Mouse (Mus musculus) lung, embryonic 15.5 days (tissue): ENCODE results near the gene Prkg1. TPM values are rescaled to one million over a fixed set of nuclear protein-coding genes. Genes with fewer than 3 reads are reported as not detected.

Experiments used
- ATAC-seq: fragments of 200-750 bp; cut with Nextera tagmentation; 2 replicates; pipeline ENCODE4 v1.8.0; 2017; ENCODE audit warnings: moderate number of reproducible peaks, borderline replicate concordance; ENCODE audit not compliant: low FRiP score, low TSS enrichment; ENCODE audit errors: extremely low read depth
- H3K27ac ChIP-seq: fragments of 300-500 bp; sonication (generic); 2 replicates; pipeline ENCODE4 v1.5.1; 2015; ENCODE audit warnings: moderate library complexity, mild to moderate bottlenecking, inconsistent platforms
- H3K27me3 ChIP-seq: fragments of 300-500 bp; sonication (generic); 2 replicates; pipeline ENCODE4 v1.6.1; 2015; ENCODE audit warnings: inconsistent platforms
- H3K36me3 ChIP-seq: fragments of 300-500 bp; sonication (generic); 2 replicates; pipeline ENCODE4 v1.6.1; 2015; ENCODE audit warnings: inconsistent platforms
- H3K4me1 ChIP-seq: fragments of 300-500 bp; sonication (generic); 2 replicates; pipeline ENCODE4 v1.6.1; 2015; ENCODE audit warnings: inconsistent platforms
- H3K4me2 ChIP-seq: fragments of 300-500 bp; sonication (generic); 2 replicates; pipeline ENCODE4 v1.6.1; 2015; ENCODE audit warnings: inconsistent platforms, mild to moderate bottlenecking, moderate library complexity
- H3K4me3 ChIP-seq: fragments of 300-500 bp; sonication (generic); 2 replicates; pipeline ENCODE4 v1.5.1; 2015; ENCODE audit warnings: mild to moderate bottlenecking, inconsistent platforms
- H3K9ac ChIP-seq: fragments of 300-500 bp; sonication (generic); 2 replicates; pipeline ENCODE4 v1.6.1; 2015; ENCODE audit warnings: inconsistent platforms
- H3K9me3 ChIP-seq: fragments of 300-500 bp; sonication (generic); 2 replicates; pipeline ENCODE4 v1.6.1; 2016; ENCODE audit warnings: inconsistent platforms
- WGBS: fragments of 180-500 bp; shearing (Covaris S2); methylation state at CpG from one replicate; pipeline ENCODE4 v1.1.7; 2015; 5-methylcytosine and 5-hydroxymethylcytosine counted together
- polyA plus RNA-seq: library from polyadenylated mRNA; unstranded; fragments of >200 nt; fragmentation: Nextera tagmentation; extraction: Ambion mirVana; gene quantifications from 2 replicates; pipeline ENCODE4 v1.2.1, GENCODE M21; 2015

Prkg1 gene
- polyA plus RNA-seq, 1 experiment from 2014 or later = 6.5 TPM

DNA sequence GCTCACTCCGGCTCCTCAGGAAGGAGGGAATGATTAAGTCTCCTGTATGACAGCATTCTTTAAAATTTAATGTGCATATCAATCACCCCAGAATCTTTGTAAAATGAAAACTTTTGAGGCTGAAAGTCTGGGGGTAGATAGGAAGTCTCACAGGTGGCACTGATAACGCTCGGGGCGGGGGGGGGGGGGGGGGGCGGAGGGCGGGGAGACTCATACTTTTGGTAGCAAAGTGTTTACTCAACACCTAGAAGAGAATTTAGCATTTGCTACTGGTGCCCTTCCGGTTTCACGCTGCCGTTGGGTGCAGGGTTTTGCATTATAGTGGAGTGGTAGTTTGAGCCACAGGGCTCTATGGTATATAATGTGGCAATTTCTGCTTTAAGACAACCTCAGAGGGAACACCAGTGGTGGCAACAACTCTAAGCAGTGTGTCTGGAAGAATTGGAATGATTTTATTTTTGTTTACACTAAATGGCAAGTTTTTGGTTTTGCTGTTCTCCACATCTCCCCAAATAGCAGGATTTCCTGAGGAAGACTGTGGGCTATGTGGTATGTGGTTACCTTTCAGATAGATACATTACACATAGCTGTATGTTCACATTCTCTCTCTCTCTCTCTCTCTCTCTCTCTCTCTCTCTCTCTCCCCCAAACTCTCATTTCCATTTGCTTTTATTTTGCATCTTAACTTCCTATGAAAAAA, 427.5 kb downstream of the Prkg1 start:
- no peaks in the 10 kb centered on the region; the same call in 1 of the 2 replicates for H3K4me1 ChIP-seq
- WGBS = 42% methylated on average over 7 of the region's 9 CpGs
- no peak for ATAC-seq

DNA sequence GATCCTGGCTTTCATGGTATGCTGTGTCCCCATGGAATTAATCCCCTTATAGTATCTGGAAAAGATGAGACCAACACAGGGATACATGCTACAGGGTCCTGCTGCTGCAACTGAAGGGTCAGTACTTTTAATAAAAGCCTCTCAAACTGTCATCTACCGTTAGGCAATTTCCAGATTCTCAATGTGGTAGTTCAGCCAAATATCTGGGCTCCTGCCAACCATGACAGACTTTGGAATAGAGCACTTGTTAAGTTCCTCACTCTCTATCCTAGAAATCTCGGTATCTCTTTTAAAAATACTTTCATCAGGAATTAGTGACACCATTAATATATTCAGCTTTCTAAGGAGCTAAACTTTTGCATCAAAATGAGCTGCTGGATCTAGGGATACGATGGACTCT, 428.5 kb downstream of the Prkg1 start:
- H3K27me3 ChIP-seq = no peaks in the 10 kb centered on the region
- H3K36me3 ChIP-seq = no peaks in the 10 kb centered on the region
- WGBS = 61% methylated on average over 3 of the region's 3 CpGs
- H3K4me3 ChIP-seq = no peak overlapping the region
- no peak overlapping the region for H3K9ac ChIP-seq
- H3K9me3 ChIP-seq = no peaks in the 10 kb centered on the region
- no peak overlapping the region for H3K27ac ChIP-seq
- ATAC-seq = no peak
- H3K4me1 ChIP-seq = no peaks in the 10 kb centered on the region; the same call in 1 of the 2 replicates
- no peak overlapping the region for H3K4me2 ChIP-seq

More for the DNA sequence above, 427.5 kb downstream of the Prkg1 start:
- no peak overlapping the region for H3K9ac ChIP-seq
- H3K27me3 ChIP-seq = no peaks in the 10 kb centered on the region
- no peaks in the 10 kb centered on the region for H3K36me3 ChIP-seq
- no peaks in the 10 kb centered on the region for H3K9me3 ChIP-seq
- H3K4me2 ChIP-seq = no peak overlapping the region
- no peak overlapping the region for H3K27ac ChIP-seq
- H3K4me3 ChIP-seq = no peak overlapping the region

DNA sequence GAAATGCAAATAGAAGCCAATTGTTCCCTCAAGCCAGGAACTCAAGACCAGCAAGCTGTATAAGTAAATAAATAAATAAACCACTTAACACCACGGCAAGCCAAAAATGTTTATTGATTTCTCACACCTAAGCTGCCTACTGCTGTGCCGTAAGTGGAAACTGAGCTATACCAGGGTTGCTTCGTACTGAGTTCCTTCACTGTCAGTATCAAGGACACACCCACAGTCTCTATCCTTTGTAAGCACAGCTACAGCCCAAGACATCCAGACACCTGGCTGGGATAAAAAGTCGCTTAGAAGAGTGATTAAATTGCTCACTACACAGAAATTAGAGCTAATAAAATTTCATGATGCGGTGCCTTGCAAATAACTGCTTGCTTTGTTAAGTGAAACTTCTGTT, 434.9 kb downstream of the Prkg1 start:
- WGBS = 47% methylated on average over 5 of the region's 5 CpGs
- Histone ChIP-seq H3K4me1 (no peaks in the 10 kb centered on the region), H3K4me2 (no peak overlapping the region), H3K27me3 (no peaks in the 10 kb centered on the region), H3K9me3 (no peaks in the 10 kb centered on the region), H3K27ac (no peak overlapping the region), H3K9ac (no peak overlapping the region), H3K36me3 (no peaks in the 10 kb centered on the region), H3K4me3 (no peak overlapping the region)
- ATAC-seq = no peak

DNA sequence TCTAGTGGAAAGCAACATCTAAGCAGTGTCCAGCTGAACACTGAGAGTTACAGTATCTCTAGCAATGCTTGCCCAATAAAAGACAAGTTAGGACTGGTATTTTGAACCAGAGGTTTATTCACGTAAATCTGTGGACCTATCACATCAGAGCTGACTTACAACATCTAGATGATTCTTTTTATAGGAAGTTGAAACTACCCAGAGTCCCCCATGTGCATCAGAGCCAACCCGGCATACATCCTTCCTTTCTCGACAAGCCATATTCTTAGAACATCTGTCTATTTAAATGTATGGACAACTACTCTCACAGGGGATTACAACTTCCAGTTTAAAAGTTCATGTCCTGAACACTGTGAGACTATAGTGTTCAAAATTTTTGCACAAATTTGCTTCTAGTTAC, 460.1 kb downstream of the Prkg1 start:
- no peaks in the 10 kb centered on the region for H3K4me1 ChIP-seq
- no peak for ATAC-seq
- no peak overlapping the region for H3K4me2 ChIP-seq
- H3K27ac ChIP-seq = no peak overlapping the region
- H3K36me3 ChIP-seq = no peaks in the 10 kb centered on the region
- H3K4me3 ChIP-seq = no peak overlapping the region
- H3K9me3 ChIP-seq = no peaks in the 10 kb centered on the region
- no peak overlapping the region for H3K9ac ChIP-seq
- H3K27me3 ChIP-seq = no peaks in the 10 kb centered on the region
- 76% methylated on average over 3 of the region's 3 CpGs for WGBS

DNA sequence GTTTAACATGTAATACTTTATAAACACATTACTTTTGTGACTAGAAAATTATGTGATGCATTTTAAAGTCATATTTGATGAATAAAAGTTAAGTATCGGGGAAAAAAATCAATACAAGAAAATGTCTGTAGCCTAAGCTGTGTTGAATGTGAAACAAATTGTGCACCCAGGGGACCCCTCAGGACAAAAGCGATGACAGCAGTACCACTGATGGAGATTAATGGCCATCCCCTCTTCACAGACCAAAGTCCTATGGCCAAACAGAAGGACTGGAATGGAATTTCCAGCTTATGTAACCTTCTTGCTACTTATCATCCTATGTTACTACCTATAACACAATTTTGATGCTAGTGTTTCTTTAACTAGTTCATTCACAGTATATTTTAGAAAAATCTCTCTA, 473.6 kb downstream of the Prkg1 start:
- Histone ChIP-seq H3K9ac (no peak overlapping the region), H3K36me3 (no peaks in the 10 kb centered on the region), H3K27me3 (no peaks in the 10 kb centered on the region), H3K4me3 (no peak overlapping the region), H3K4me2 (no peak overlapping the region), H3K4me1 (no peaks in the 10 kb centered on the region), H3K9me3 (no peaks in the 10 kb centered on the region), H3K27ac (no peak overlapping the region)
- no peak for ATAC-seq
- 73% methylated on average over 2 of the region's 2 CpGs for WGBS

DNA sequence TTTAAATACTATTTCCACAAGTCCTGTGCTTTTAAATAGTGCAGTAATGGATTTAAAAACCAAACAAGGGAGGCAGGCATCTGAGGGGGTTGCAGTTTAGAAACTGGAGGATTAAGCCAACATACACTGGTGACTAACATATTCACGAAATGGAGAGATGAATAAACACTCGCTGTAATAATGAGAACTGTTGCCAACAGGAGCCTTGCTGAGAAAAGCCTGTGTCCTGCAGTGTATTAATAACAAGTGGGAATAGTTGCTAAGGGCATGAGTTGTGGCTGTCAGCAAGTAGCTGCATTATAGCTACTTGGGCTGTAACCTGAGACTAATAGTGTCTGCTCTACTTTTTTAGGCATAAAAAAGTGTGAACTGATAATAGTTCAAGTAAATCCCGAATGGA, 480.3 kb downstream of the Prkg1 start:
- Histone ChIP-seq H3K4me1 (0 out of 2 replicates have a peak, but pooled peaks cover 4% of the 10 kb centered on the region), H3K9me3 (no peaks in the 10 kb centered on the region), H3K36me3 (no peaks in the 10 kb centered on the region), H3K9ac (no peak overlapping the region), H3K4me2 (no peak overlapping the region), H3K27me3 (no peaks in the 10 kb centered on the region), H3K27ac (no peak overlapping the region), H3K4me3 (no peak overlapping the region)
- WGBS = 37% methylated on average over 3 of the region's 3 CpGs
- no peak for ATAC-seq

DNA sequence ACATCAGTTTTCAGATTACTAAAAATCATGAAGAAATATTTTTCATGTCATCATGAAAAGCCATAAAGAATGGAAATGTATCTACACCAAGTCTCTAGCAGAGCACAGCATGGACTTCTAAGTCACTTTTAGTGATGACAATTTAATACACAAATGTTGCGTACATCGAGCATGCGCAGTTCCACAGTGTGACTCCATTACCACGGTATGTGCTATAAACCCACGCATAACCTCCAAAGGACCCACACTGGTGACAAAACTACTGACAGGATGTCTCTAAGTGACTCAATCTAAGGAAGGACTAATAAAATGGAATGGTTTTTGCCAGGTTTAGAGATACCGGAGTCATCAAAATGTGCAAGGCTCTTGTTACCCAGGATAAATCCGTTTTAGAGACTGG, 480.7 kb downstream of the Prkg1 start:
- ATAC-seq = no peak
- H3K9ac ChIP-seq = no peak overlapping the region
- 90% methylated on average over 7 of the region's 7 CpGs for WGBS
- no peak overlapping the region for H3K4me3 ChIP-seq
- no peaks in the 10 kb centered on the region for H3K27me3 ChIP-seq
- no peak overlapping the region for H3K27ac ChIP-seq
- no peaks in the 10 kb centered on the region for H3K9me3 ChIP-seq
- H3K4me2 ChIP-seq = no peak overlapping the region
- 0 out of 2 replicates have a peak, but pooled peaks cover 4% of the 10 kb centered on the region for H3K4me1 ChIP-seq
- H3K36me3 ChIP-seq = no peaks in the 10 kb centered on the region

DNA sequence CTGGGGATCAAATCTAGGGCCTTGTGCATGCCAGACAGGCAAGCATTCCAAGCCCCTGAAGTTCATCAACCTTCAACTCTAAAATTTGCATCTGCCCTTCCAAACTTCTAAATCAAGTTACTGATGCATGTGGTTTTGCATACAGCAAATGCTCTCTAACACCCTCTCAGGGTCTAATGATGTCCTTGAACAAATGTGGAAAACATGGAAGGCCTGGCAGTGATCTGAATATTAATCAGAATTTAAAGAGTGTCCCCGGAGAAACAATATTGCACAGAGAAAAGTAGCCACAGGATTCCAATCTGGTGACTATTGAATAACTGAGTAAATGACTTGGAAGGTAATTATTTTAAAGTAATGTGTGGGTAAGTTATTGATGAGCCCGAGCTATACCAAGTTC, 481.2 kb downstream of the Prkg1 start:
- WGBS = 77% methylated on average over 2 of the region's 2 CpGs
- H3K27ac ChIP-seq = no peak overlapping the region

DNA sequence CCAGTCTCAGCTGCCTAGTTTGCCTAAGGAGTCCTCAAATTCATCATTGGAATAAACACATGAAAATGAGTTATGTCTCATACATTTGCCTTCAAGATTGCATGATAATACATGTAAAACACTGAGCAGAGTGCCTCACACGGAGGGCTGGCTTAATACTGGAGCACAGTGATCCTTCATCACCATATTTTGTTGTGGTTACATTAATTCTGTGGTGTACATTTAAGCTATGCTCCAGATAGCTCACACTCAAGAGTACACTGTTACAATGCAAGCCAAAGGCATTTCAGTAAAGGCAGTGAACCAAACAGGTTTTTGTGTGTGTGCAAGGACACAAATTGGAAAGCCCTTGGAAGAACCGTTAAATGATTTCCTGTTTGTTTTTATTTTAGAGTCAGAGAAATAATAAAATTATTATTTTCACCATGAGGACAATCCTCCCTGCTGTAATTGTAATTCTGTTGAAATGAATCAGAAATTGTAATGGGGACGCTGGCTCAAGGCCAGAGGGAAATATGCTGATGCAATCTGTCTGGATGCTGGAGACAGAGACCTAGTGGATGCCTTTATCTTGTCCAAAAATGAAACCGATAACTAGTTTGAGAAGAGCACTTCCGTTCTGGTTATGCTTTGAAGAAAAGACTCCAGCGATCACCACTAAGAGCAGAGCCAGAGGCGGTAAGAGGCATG, 484.9 kb downstream of the Prkg1 start:
- no peak overlapping the region for H3K4me2 ChIP-seq
- no peak overlapping the region for H3K9ac ChIP-seq
- no peak overlapping the region for H3K4me3 ChIP-seq
- no peak for ATAC-seq
- no peaks in the 10 kb centered on the region for H3K27me3 ChIP-seq
- no peaks in the 10 kb centered on the region for H3K9me3 ChIP-seq
- H3K27ac ChIP-seq = no peak overlapping the region
- 60% methylated on average over 7 of the region's 7 CpGs for WGBS
- no peaks in the 10 kb centered on the region for H3K36me3 ChIP-seq
- H3K4me1 ChIP-seq = 0 out of 2 replicates have a peak, but pooled peaks cover 4% of the 10 kb centered on the region

More for the DNA sequence above, 481.2 kb downstream of the Prkg1 start:
- ATAC-seq = no peak
- H3K4me1 ChIP-seq = 0 out of 2 replicates have a peak, but pooled peaks cover 4% of the 10 kb centered on the region
- no peak overlapping the region for H3K4me3 ChIP-seq
- H3K9ac ChIP-seq = no peak overlapping the region
- no peak overlapping the region for H3K4me2 ChIP-seq
- no peaks in the 10 kb centered on the region for H3K36me3 ChIP-seq
- H3K27me3 ChIP-seq = no peaks in the 10 kb centered on the region
- no peaks in the 10 kb centered on the region for H3K9me3 ChIP-seq

DNA sequence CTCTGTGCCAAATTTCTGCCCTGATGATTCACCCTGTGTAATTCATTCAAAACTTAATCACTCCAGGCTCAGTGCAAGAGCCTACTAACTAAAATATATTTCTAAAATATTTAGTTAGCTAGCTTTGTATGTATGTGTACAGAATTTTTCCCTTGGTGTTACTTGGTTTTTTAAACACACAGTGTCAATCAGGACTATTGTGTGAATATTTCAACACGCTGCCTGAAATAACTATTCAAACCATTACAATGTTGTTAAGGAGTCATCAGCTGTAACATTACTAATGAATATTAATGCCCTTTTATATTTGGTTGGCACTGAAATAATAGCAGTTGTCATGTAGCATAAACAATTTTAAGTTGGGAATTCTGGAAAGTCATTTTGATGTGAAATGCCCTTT, 502.4 kb downstream of the Prkg1 start:
- no peak overlapping the region for H3K4me3 ChIP-seq
- no peak overlapping the region for H3K9ac ChIP-seq
- no peak overlapping the region for H3K27ac ChIP-seq
- H3K9me3 ChIP-seq = no peaks in the 10 kb centered on the region
- H3K4me2 ChIP-seq = no peak overlapping the region
- no peaks in the 10 kb centered on the region for H3K27me3 ChIP-seq
- peaks cover 19% of the 10 kb centered on the region for H3K4me1 ChIP-seq
- no peaks in the 10 kb centered on the region for H3K36me3 ChIP-seq
- ATAC-seq = no peak
- WGBS = 83% methylated on average over 1 of the region's 1 CpGs

DNA sequence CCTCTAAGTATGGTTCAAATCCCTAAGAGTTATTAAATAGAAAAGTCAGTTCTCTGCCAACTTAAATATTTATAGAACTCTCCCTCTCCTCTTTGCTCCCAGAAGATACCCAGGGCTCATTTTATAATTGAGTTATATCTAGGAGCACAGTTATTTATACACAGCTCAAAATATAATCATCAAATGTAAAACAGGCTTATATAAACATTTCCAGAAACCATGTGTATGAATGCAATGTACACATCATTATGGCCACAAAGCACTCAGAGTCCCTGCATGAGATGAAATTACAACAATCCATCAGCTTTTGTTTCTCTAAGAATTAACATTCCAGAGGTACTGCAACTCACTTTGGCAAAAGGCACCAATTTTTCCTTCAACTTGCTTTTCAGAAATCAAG, 504.3 kb downstream of the Prkg1 start:
- ATAC-seq = peak; percentile 72; the same call in 1 of the 2 replicates
- H3K4me1 ChIP-seq = peaks cover 19% of the 10 kb centered on the region
- H3K4me2 ChIP-seq = no peak overlapping the region
- H3K27me3 ChIP-seq = no peaks in the 10 kb centered on the region
- no peaks in the 10 kb centered on the region for H3K9me3 ChIP-seq
- no peaks in the 10 kb centered on the region for H3K36me3 ChIP-seq
- no peak overlapping the region for H3K4me3 ChIP-seq
- no peak overlapping the region for H3K9ac ChIP-seq
- peak overlapping the region; percentile 24; the same call in 1 of the 2 replicates for H3K27ac ChIP-seq

DNA sequence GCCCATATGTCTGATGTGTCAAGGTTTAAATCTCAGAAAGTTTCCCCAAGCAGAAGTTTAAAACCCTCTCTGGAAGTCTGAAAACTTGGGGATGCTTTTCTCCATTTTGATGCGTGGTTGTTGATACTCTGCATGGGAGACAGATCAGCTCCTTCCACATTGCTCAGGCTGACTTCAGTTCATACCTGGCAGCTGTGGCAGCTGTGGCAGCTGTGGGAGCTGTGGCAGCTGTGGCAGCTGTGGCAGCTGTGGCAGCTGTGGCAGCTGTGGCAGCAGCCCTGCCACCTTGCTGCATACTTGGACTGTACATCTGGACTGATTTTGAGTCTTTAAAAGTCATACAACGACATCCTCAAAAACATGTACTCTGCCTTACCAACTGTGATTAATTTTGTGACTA, 509.1 kb downstream of the Prkg1 start:
- Histone ChIP-seq H3K36me3 (no peaks in the 10 kb centered on the region), H3K9me3 (no peaks in the 10 kb centered on the region), H3K4me3 (no peak overlapping the region), H3K4me1 (peaks cover 10% of the 10 kb centered on the region; the same call in 1 of the 2 replicates), H3K9ac (no peak overlapping the region), H3K27me3 (no peaks in the 10 kb centered on the region), H3K27ac (no peak overlapping the region), H3K4me2 (no peak overlapping the region)
- WGBS = 51% methylated on average over 2 of the region's 2 CpGs
- ATAC-seq = no peak
